8 mouse cellular contexts compared by ENCODE assay signal in the genomic region with DNA sequence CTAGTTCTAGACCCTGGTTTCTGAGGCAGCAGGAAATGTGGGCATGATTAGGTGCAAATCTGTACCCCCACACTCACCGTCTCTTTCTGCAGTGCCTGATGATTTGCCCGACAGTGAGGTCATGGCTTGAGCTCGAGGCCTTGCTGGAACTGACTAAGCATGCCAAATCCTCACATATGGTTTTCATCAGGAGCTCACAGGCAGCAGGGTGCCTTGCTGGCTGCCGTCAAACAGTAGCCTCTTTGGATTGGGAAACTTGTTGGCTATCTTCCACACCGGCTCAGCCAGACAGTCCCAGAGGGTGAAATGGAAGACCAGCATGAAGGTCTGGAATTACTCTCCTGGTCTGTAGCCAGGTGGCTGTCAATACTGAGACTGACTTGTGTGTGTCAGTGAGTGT.
DNase-seq lines count a peak whose midpoint lies in the region; ATAC-seq lines count a peak whose summit lies in the region.

No protein-coding gene starts in this region.

- no peaks in the 10 kb centered on the region for H3K36me3 ChIP-seq in hindbrain, embryonic 16.5 days (ENCODE audit: control insufficient read depth, insufficient read depth, low read length)
- H3K36me3 ChIP-seq in limb, embryonic 15.5 days, result no peaks in the 10 kb centered on the region
- H3K36me3 ChIP-seq in stomach, embryonic 15.5 days, result no peaks in the 10 kb centered on the region

- H3K4me3 ChIP-seq in hindbrain, embryonic 16.5 days (ENCODE audit: low read length), result no peak overlapping the region
- no peak overlapping the region for H3K4me3 ChIP-seq in limb, embryonic 15.5 days
- no peak overlapping the region for H3K4me3 ChIP-seq in stomach, embryonic 15.5 days (replicated peaks)

- H3K27ac ChIP-seq in hindbrain, embryonic 16.5 days (ENCODE audit: low read depth, low read length), result no peak overlapping the region
- peak overlapping the region; percentile 58 for H3K27ac ChIP-seq in limb, embryonic 15.5 days
- H3K27ac ChIP-seq in stomach, embryonic 15.5 days, result no peak overlapping the region

- intact Hi-C loops in left cerebral cortex, postnatal 4 days (cut with DNase I), result no loop called here

- DNase-seq in left cerebral cortex, postnatal 4 days, result peak; percentile 86
- no peak for DNase-seq in left cerebral cortex, adult 8-10 months (ENCODE audit: low spot score in 2 of 2)
- peak; percentile 73 to 89 for DNase-seq in cerebellum, postnatal 14 days
- DNase-seq in gastrocnemius, postnatal 10 days, result peak; percentile 48
- no peak for DNase-seq in thymus, postnatal 14 days

- peaks cover 3% of the 10 kb centered on the region for H3K4me1 ChIP-seq in hindbrain, embryonic 16.5 days (ENCODE audit: control insufficient read depth, insufficient read depth, low read depth, low read length)
- H3K4me1 ChIP-seq in limb, embryonic 15.5 days, result peaks cover 18% of the 10 kb centered on the region
- H3K4me1 ChIP-seq in stomach, embryonic 15.5 days, result no peaks in the 10 kb centered on the region

- no peak overlapping the region for H3K4me2 ChIP-seq in hindbrain, embryonic 16.5 days (ENCODE audit: low read length)
- 0 out of 2 replicates have a peak overlapping the region, but pooled peaks have one; percentile 3 for H3K4me2 ChIP-seq in limb, embryonic 15.5 days
- no peak overlapping the region for H3K4me2 ChIP-seq in stomach, embryonic 15.5 days

- H3K27me3 ChIP-seq in hindbrain, embryonic 16.5 days (replicated peaks; ENCODE audit: control insufficient read depth, insufficient read depth, low read length), result no peaks in the 10 kb centered on the region
- 0 out of 2 replicates have a peak, but pooled peaks cover 4% of the 10 kb centered on the region for H3K27me3 ChIP-seq in limb, embryonic 15.5 days
- no peaks in the 10 kb centered on the region for H3K27me3 ChIP-seq in stomach, embryonic 15.5 days (replicated peaks)

- no peaks in the 10 kb centered on the region for H3K9me3 ChIP-seq in hindbrain, embryonic 16.5 days (ENCODE audit: control insufficient read depth, low read length)
- no peaks in the 10 kb centered on the region for H3K9me3 ChIP-seq in limb, embryonic 15.5 days
- H3K9me3 ChIP-seq in stomach, embryonic 15.5 days, result no peaks in the 10 kb centered on the region

- WGBS in hindbrain, embryonic 16.5 days, result 30% methylated on average over 5 of the region's 5 CpGs
- 17% methylated on average over 5 of the region's 5 CpGs for WGBS in limb, embryonic 15.5 days
- 29% methylated on average over 5 of the region's 5 CpGs for WGBS in stomach, embryonic 15.5 days

- peak; percentile 91 for ATAC-seq in hindbrain, embryonic 16.5 days
- peak; percentile 94 for ATAC-seq in limb, embryonic 15.5 days (ENCODE audit: insufficient number of reproducible peaks, low FRiP score, low TSS enrichment, low read depth)
- peak; percentile 56; the same call in 1 of the 2 replicates for ATAC-seq in stomach, embryonic 15.5 days (ENCODE audit: insufficient read depth, low FRiP score, low read depth)

- H3K9ac ChIP-seq in hindbrain, embryonic 16.5 days (ENCODE audit: low read depth, low read length), result no peak overlapping the region
- H3K9ac ChIP-seq in limb, embryonic 15.5 days, result no peak overlapping the region
- no peak overlapping the region for H3K9ac ChIP-seq in stomach, embryonic 15.5 days

Comparison
In these comparisons a context has a peak if more than half of its experiments do, and no peak if none do; other contexts are left out.
1. DNase-seq: peak in left cerebral cortex, postnatal 4 days (single experiment), cerebellum, postnatal 14 days (2 of 2) and gastrocnemius, postnatal 10 days (single experiment); none in left cerebral cortex, adult 8-10 months (0 of 2) and thymus, postnatal 14 days (single experiment).
2. Peak in every context shown above with its lines, with median percentiles within 50 percentile points of each other: ATAC-seq.